Mouse (Mus musculus) central nervous system, embryonic 18 days (tissue): ENCODE measurements around the gene 9330182L06Rik. TPM values are rescaled to one million over a fixed set of nuclear protein-coding genes. Genes with fewer than 3 reads are reported as not detected.

Source experiments
- polyA plus RNA-seq: library from polyadenylated mRNA; depleted of rRNA; stranded (reverse); fragments of >200 nt; gene quantifications from 2 replicates; pipeline ENCODE4 v1.2.3, GENCODE M21; 2012; rRNA removed

Gene 9330182L06Rik
- 38.7 and 44.2 TPM in 2 replicates for polyA plus RNA-seq

DNA sequence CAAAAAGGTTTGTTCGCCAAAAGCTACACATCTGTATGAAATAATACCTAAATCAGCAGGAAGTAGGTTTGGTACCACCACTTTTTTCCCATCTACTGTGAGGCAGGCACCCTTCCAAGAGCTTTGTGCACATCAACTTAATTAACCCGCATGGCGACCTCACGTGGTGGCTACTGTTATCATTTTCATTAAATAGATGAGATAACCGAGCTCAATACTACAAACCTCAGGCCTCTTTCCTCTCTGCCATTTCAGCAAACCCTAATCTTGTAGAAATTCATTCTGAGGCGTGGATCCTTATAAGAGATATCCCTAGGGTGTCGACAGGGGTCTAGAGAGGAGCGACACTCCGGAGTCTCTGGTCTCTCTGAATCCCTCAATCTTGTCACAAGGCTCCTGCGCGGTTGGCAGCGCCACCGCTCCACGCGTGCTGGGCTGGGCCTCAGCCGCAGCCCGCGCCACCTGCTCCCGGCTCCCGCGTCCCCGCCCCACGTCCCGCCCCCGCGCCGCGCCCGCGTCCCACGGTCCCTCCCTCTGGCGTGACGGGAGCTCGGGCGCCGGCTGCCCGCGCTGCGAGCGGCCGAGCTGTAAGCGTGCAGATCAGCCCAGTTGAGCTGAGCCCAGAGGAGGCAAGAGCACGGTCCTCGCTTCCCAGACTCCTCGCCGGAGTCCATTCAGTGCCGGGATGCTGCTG lies at the start of gene 9330182L06Rik:
TSS of gene 9330182L06Rik (plus strand) at position 533 of the 694 bp plus-strand sequence.

Other genes with a start within 250 kb of the 9330182L06Rik start
- gene Tmem243, start 165.4 kb upstream of the 9330182L06Rik start, polyA plus RNA-seq: 4.5 and 5.2 TPM in 2 replicates
- 79.9 and 85.5 TPM in 2 replicates for gene Dmtf1, start 104.3 kb upstream of the 9330182L06Rik start, polyA plus RNA-seq